Mouse (Mus musculus) thymus, adult 2 months (tissue): ENCODE results near the gene Col2a1.

ENCODE experiments used
- CTCF ChIP-seq: fragments of 200-500 bp; IDR thresholded peaks from 2 replicates; pipeline ENCODE4 v1.5.1; 2012; ENCODE audit warnings: mild to moderate bottlenecking, control low read depth, low read length, moderate library complexity, borderline replicate concordance; ENCODE audit not compliant: control insufficient read depth, poor library complexity, insufficient read depth; ENCODE audit errors: extremely low read depth
- POLR2A ChIP-seq: fragments of 200-500 bp; IDR thresholded peaks from 2 replicates; pipeline ENCODE4 v1.6.1; 2012; ENCODE audit warnings: mild to moderate bottlenecking, low read length, control low read depth, moderate library complexity; ENCODE audit not compliant: control insufficient read depth, poor library complexity, insufficient read depth; ENCODE audit errors: extremely low read depth

DNA sequence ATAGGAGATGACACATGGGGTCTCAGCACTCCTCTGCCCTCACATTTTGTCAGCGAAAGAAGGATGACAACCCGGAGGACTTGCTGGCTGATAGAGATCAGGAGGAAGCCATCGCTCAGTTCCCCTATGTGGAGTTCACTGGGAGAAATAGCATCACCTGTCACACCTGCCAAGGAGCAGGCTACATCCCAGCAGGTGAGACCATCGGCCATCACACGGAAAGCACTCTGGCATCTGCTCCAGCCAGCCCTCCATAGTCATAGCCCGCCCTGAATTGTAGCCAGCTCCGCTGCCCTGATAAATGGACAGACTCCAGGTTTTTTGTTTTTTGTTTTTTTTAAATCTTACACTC, 39.7 kb downstream of the Col2a1 start:
- TF ChIP-seq POLR2A (no peak), CTCF (no peak)
